Mouse (Mus musculus): ENCODE data around the gene Metrn. TPM values are rescaled to one million over a fixed set of nuclear protein-coding genes. Genes with fewer than 3 reads are reported as not detected.

The Metrn gene
- polyA plus RNA-seq, 1 experiment from 2014 or later = 12.1 TPM

- ATAC-seq (ENCODE audit: low read depth) = peak; percentile 90
- Histone ChIP-seq H3K4me2 (ENCODE audit: low read depth, low read length) (peak within 1 kb of the TSS; percentile 70), H3K27ac (ENCODE audit: low read length) (no peak within 1 kb of the TSS), H3K9ac (ENCODE audit: low read depth, low read length) (peak within 1 kb of the TSS; percentile 86), H3K4me1 (ENCODE audit: control insufficient read depth, low read depth, low read length) (peaks cover 9% of the 10 kb centered on the region), H3K4me3 (ENCODE audit: low read depth, low read length) (peak within 1 kb of the TSS; percentile 83), H3K27me3 (ENCODE audit: control insufficient read depth, insufficient read depth, low read depth, low read length) (no peaks in the 10 kb centered on the region; the same call in 1 of the 2 replicates), H3K9me3 (replicated peaks; ENCODE audit: control insufficient read depth, low read length) (no peaks in the 10 kb centered on the region), H3K36me3 (ENCODE audit: control insufficient read depth, insufficient read depth) (peaks cover 3% of the 10 kb centered on the region; the same call in 1 of the 2 replicates)
- WGBS (ENCODE audit: insufficient replicate concordance) = under 1% methylated on average over 37 of the region's 37 CpGs
These were observed 23.3 kb downstream of the Metrn start, which contains the start of gene Narfl for GRCm38 (mm10) chr17:25773549-25774120. Gene Narfl (plus strand): TSS chr17:25773776.

GRCm38 (mm10) chr17:25769331-25769730 lies 27.6 kb downstream of the Metrn start:
- Histone ChIP-seq H3K36me3 (ENCODE audit: control insufficient read depth, insufficient read depth) (no peaks in the 10 kb centered on the region), H3K4me2 (ENCODE audit: low read depth, low read length) (no peak overlapping the region), H3K27me3 (ENCODE audit: control insufficient read depth, insufficient read depth, low read depth, low read length) (peaks cover 6% of the 10 kb centered on the region; the same call in 1 of the 2 replicates), H3K9ac (ENCODE audit: low read depth, low read length) (no peak overlapping the region), H3K4me1 (ENCODE audit: control insufficient read depth, low read depth, low read length) (peaks cover 3% of the 10 kb centered on the region), H3K4me3 (ENCODE audit: low read depth, low read length) (no peak overlapping the region), H3K9me3 (replicated peaks; ENCODE audit: control insufficient read depth, low read length) (no peaks in the 10 kb centered on the region), H3K27ac (ENCODE audit: low read length) (no peak overlapping the region)
- no peak for ATAC-seq (ENCODE audit: low read depth)
- 44% methylated on average over 9 of the region's 9 CpGs for WGBS (ENCODE audit: insufficient replicate concordance)

- no peak overlapping the region for H3K9ac ChIP-seq (ENCODE audit: low read depth, low read length)
- no peak overlapping the region for H3K4me2 ChIP-seq (ENCODE audit: low read depth, low read length)
- ATAC-seq (ENCODE audit: low read depth) = no peak
- no peak overlapping the region for H3K4me3 ChIP-seq (ENCODE audit: low read depth, low read length)
- H3K27me3 ChIP-seq (ENCODE audit: control insufficient read depth, insufficient read depth, low read depth, low read length) = peaks cover 6% of the 10 kb centered on the region; the same call in 1 of the 2 replicates
- no peak overlapping the region for H3K27ac ChIP-seq (ENCODE audit: low read length)
- H3K9me3 ChIP-seq (replicated peaks; ENCODE audit: control insufficient read depth, low read length) = no peaks in the 10 kb centered on the region
- no peaks in the 10 kb centered on the region for H3K36me3 ChIP-seq (ENCODE audit: control insufficient read depth, insufficient read depth)
- WGBS (ENCODE audit: insufficient replicate concordance) = 62% methylated on average over 5 of the region's 5 CpGs
- H3K4me1 ChIP-seq (ENCODE audit: control insufficient read depth, low read depth, low read length) = no peaks in the 10 kb centered on the region
These were observed 31.1 kb downstream of the Metrn start for GRCm38 (mm10) chr17:25765886-25766285.

- Histone ChIP-seq H3K4me2 (ENCODE audit: low read depth, low read length) (no peak overlapping the region), H3K27me3 (ENCODE audit: control insufficient read depth, insufficient read depth, low read depth, low read length) (0 out of 2 replicates have a peak, but pooled peaks cover 2% of the 10 kb centered on the region), H3K27ac (ENCODE audit: low read length) (no peak overlapping the region), H3K9me3 (replicated peaks; ENCODE audit: control insufficient read depth, low read length) (no peaks in the 10 kb centered on the region), H3K4me3 (ENCODE audit: low read depth, low read length) (no peak overlapping the region), H3K9ac (ENCODE audit: low read depth, low read length) (no peak overlapping the region), H3K4me1 (ENCODE audit: control insufficient read depth, low read depth, low read length) (no peaks in the 10 kb centered on the region), H3K36me3 (ENCODE audit: control insufficient read depth, insufficient read depth) (no peaks in the 10 kb centered on the region)
- ATAC-seq (ENCODE audit: low read depth) = no peak
- WGBS (ENCODE audit: insufficient replicate concordance) = 34% methylated on average over 3 of the region's 3 CpGs
These were observed 34.3 kb downstream of the Metrn start for GRCm38 (mm10) chr17:25762591-25762990.

- no peak for ATAC-seq (ENCODE audit: low read depth)
- Histone ChIP-seq H3K27me3 (ENCODE audit: control insufficient read depth, insufficient read depth, low read depth, low read length) (no peaks in the 10 kb centered on the region), H3K9ac (ENCODE audit: low read depth, low read length) (no peak overlapping the region), H3K4me1 (ENCODE audit: control insufficient read depth, low read depth, low read length) (no peaks in the 10 kb centered on the region), H3K36me3 (ENCODE audit: control insufficient read depth, insufficient read depth) (no peaks in the 10 kb centered on the region), H3K27ac (ENCODE audit: low read length) (no peak overlapping the region), H3K4me2 (ENCODE audit: low read depth, low read length) (no peak overlapping the region), H3K9me3 (replicated peaks; ENCODE audit: control insufficient read depth, low read length) (no peaks in the 10 kb centered on the region), H3K4me3 (ENCODE audit: low read depth, low read length) (no peak overlapping the region)
- 46% methylated on average over 4 of the region's 4 CpGs for WGBS (ENCODE audit: insufficient replicate concordance)
These were observed 35.4 kb downstream of the Metrn start for GRCm38 (mm10) chr17:25761561-25761970.

- H3K4me2 ChIP-seq (ENCODE audit: low read depth, low read length) = no peak overlapping the region
- 48% methylated on average over 8 of the region's 8 CpGs for WGBS (ENCODE audit: insufficient replicate concordance)
- no peak for ATAC-seq (ENCODE audit: low read depth)
- H3K9ac ChIP-seq (ENCODE audit: low read depth, low read length) = no peak overlapping the region
- H3K4me3 ChIP-seq (ENCODE audit: low read depth, low read length) = no peak overlapping the region
- H3K27me3 ChIP-seq (ENCODE audit: control insufficient read depth, insufficient read depth, low read depth, low read length) = no peaks in the 10 kb centered on the region
- H3K36me3 ChIP-seq (ENCODE audit: control insufficient read depth, insufficient read depth) = no peaks in the 10 kb centered on the region
- no peak overlapping the region for H3K27ac ChIP-seq (ENCODE audit: low read length)
- no peaks in the 10 kb centered on the region for H3K4me1 ChIP-seq (ENCODE audit: control insufficient read depth, low read depth, low read length)
- H3K9me3 ChIP-seq (replicated peaks; ENCODE audit: control insufficient read depth, low read length) = no peaks in the 10 kb centered on the region
These were observed 36.8 kb downstream of the Metrn start for GRCm38 (mm10) chr17:25760148-25760547.

GRCm38 (mm10) chr17:25757691-25758090 lies 39.2 kb downstream of the Metrn start:
- no peaks in the 10 kb centered on the region for H3K9me3 ChIP-seq (replicated peaks; ENCODE audit: control insufficient read depth, low read length)
- H3K27ac ChIP-seq (ENCODE audit: low read length) = no peak overlapping the region
- WGBS (ENCODE audit: insufficient replicate concordance) = 43% methylated on average over 3 of the region's 3 CpGs
- ATAC-seq (ENCODE audit: low read depth) = no peak
- no peaks in the 10 kb centered on the region for H3K36me3 ChIP-seq (ENCODE audit: control insufficient read depth, insufficient read depth)
- no peak overlapping the region for H3K4me3 ChIP-seq (ENCODE audit: low read depth, low read length)
- no peaks in the 10 kb centered on the region for H3K4me1 ChIP-seq (ENCODE audit: control insufficient read depth, low read depth, low read length)
- H3K4me2 ChIP-seq (ENCODE audit: low read depth, low read length) = no peak overlapping the region
- no peak overlapping the region for H3K9ac ChIP-seq (ENCODE audit: low read depth, low read length)
- H3K27me3 ChIP-seq (ENCODE audit: control insufficient read depth, insufficient read depth, low read depth, low read length) = no peaks in the 10 kb centered on the region

GRCm38 (mm10) chr17:25756378-25757242 lies 40.3 kb downstream of the Metrn start:
- no peaks in the 10 kb centered on the region for H3K9me3 ChIP-seq (replicated peaks; ENCODE audit: control insufficient read depth, low read length)
- no peak overlapping the region for H3K4me2 ChIP-seq (ENCODE audit: low read depth, low read length)
- no peak overlapping the region for H3K9ac ChIP-seq (ENCODE audit: low read depth, low read length)
- H3K36me3 ChIP-seq (ENCODE audit: control insufficient read depth, insufficient read depth) = no peaks in the 10 kb centered on the region
- H3K4me3 ChIP-seq (ENCODE audit: low read depth, low read length) = no peak overlapping the region
- H3K4me1 ChIP-seq (ENCODE audit: control insufficient read depth, low read depth, low read length) = no peaks in the 10 kb centered on the region
- no peak for ATAC-seq (ENCODE audit: low read depth)
- WGBS (ENCODE audit: insufficient replicate concordance) = 60% methylated on average over 9 of the region's 9 CpGs
- H3K27me3 ChIP-seq (ENCODE audit: control insufficient read depth, insufficient read depth, low read depth, low read length) = no peaks in the 10 kb centered on the region
- no peak overlapping the region for H3K27ac ChIP-seq (ENCODE audit: low read length)

All from liver, embryonic 16.5 days (tissue).